Mouse (Mus musculus): ENCODE measurements around the gene Nfrkb. TPM values are rescaled to one million over a fixed set of nuclear protein-coding genes. Genes with fewer than 3 reads are reported as not detected.

Nfrkb gene
- polyA plus RNA-seq, 1 experiment from 2014 or later: 28.2 TPM

DNA sequence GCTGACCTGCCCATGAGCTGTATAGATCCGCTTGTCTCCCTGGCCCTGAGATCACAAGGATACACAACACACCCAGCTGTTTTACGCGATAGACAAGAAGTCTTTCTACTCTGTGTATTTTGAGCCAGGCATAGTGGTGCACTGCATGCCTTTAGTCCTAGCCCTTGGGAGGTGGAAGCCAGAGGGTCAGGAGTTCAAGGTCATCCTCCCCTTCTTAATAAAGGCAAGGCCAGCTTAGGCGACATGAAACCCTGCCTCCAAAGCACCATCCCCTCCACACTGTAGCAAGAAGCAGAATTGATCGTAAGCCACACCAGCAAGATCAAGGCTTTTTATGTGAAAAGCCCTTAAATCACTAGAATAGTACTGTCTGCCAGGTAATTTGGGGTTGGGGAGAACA lies 45.8 kb downstream of the Nfrkb start:
- Histone ChIP-seq H3K27ac (no peak overlapping the region), H3K9ac (no peak overlapping the region), H3K4me3 (no peak overlapping the region), H3K36me3 (no peaks in the 10 kb centered on the region), H3K9me3 (replicated peaks) (no peaks in the 10 kb centered on the region), H3K4me2 (replicated peaks) (no peak overlapping the region), H3K4me1 (no peaks in the 10 kb centered on the region), H3K27me3 (no peaks in the 10 kb centered on the region)
- 79% methylated on average over 5 of the region's 5 CpGs for WGBS
- no peak for ATAC-seq (ENCODE audit: low FRiP score)

- no peak for ATAC-seq (ENCODE audit: low FRiP score)
These were observed 46.5 kb downstream of the Nfrkb start for GRCm38 (mm10) chr9:31432336-31432975.

DNA sequence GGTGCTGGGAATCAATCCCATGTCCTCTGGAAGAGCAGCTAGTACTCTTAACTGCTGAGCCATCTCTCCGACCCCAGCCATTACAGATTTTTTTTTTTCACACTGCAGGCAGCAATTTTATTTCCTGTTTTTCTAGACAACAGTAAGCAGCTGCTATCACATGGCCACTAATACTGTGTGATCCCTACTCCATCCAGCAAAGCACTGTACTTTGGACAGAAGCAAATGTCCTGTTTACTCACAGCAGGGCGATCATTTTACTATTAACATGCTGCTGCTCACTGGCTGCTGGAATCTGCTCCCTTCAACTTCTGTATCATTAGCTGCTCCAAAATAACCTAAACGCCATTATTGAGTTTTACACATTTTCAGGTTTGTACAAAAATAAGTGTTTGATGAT lies 47.4 kb downstream of the Nfrkb start:
- Histone ChIP-seq H3K27ac (no peak overlapping the region), H3K36me3 (no peaks in the 10 kb centered on the region), H3K4me3 (no peak overlapping the region), H3K4me1 (no peaks in the 10 kb centered on the region), H3K9me3 (replicated peaks) (no peaks in the 10 kb centered on the region), H3K4me2 (replicated peaks) (no peak overlapping the region), H3K27me3 (no peaks in the 10 kb centered on the region), H3K9ac (no peak overlapping the region)
- no peak for ATAC-seq (ENCODE audit: low FRiP score)
- WGBS: 94% methylated on average over 3 of the region's 3 CpGs

More at GRCm38 (mm10) chr9:31432336-31432975, 46.5 kb downstream of the Nfrkb start:
- Histone ChIP-seq H3K27ac (no peak overlapping the region), H3K4me2 (replicated peaks) (no peak overlapping the region), H3K4me3 (no peak overlapping the region), H3K9ac (no peak overlapping the region), H3K27me3 (no peaks in the 10 kb centered on the region), H3K9me3 (replicated peaks) (no peaks in the 10 kb centered on the region), H3K4me1 (no peaks in the 10 kb centered on the region), H3K36me3 (no peaks in the 10 kb centered on the region)
- WGBS: 76% methylated on average over 7 of the region's 7 CpGs

DNA sequence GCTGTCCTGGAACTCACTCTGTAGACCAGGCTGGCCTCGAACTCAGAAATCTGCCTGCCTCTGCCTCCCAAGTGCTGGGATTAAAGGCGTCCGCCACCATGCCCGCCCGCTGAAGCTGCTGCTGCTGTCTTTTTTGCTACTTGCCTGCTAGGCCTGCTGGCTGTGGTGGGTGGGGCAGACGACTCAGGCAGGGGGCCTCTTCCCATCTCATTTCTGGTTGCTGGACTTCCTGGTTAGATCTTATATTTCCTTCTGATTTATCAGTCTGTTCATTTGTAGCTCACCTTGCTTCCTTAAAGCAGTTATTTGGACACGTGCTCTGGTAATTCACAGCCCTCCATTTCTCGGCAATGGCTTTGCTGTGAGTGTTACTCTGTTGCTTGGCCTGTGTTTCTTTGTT lies 49.4 kb downstream of the Nfrkb start:
- no peak for ATAC-seq (ENCODE audit: low FRiP score)
- no peaks in the 10 kb centered on the region for H3K27me3 ChIP-seq
- no peaks in the 10 kb centered on the region for H3K36me3 ChIP-seq
- no peak overlapping the region for H3K27ac ChIP-seq
- H3K4me2 ChIP-seq (replicated peaks): no peak overlapping the region
- no peaks in the 10 kb centered on the region for H3K9me3 ChIP-seq (replicated peaks)
- no peaks in the 10 kb centered on the region for H3K4me1 ChIP-seq
- 86% methylated on average over 8 of the region's 8 CpGs for WGBS
- H3K9ac ChIP-seq: no peak overlapping the region
- no peak overlapping the region for H3K4me3 ChIP-seq

DNA sequence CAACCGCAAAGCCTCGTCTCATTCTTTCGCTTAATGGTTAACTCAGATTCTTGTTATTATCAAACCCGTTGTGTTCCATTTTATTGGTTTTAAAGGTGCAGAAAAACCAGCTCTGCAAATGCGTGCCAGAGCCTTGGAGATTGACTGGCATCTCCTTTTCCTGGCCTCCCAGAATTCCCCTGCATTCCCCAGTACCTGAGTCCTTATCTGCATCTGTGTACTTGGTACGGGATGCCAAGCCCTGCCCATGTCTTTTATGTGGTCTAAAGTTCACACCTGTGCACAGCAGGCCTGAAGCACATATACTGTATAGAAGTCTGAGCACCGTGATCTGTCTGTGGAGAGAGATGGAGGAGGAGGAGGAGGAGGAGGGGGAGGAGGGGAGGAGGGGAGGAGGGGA lies 51.9 kb downstream of the Nfrkb start:
- Histone ChIP-seq H3K9me3 (replicated peaks) (no peaks in the 10 kb centered on the region), H3K27me3 (no peaks in the 10 kb centered on the region), H3K4me2 (replicated peaks) (no peak overlapping the region), H3K9ac (no peak overlapping the region), H3K4me3 (no peak overlapping the region), H3K36me3 (no peaks in the 10 kb centered on the region), H3K27ac (no peak overlapping the region), H3K4me1 (no peaks in the 10 kb centered on the region)
- no peak for ATAC-seq (ENCODE audit: low FRiP score)
- WGBS: 88% methylated on average over 7 of the region's 7 CpGs

DNA sequence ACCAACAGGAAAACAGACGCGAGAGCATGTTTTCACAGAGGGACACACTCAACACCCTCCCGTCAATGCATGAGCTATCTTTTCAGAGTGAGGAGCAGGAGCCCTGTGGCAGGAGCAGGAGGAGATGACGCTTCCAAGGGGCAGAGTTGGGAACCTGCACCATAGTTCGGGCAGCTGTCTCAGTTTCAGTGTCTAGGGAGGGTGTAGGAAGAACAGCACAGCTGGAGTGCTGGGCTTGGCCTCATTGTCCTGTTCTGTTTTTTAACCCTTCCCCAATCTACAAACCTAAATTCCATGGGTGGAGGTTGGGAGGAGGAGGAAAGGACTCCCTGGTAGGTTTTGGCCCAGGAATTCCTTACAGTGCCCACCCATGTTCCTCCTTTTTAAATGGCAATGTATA lies 52.8 kb downstream of the Nfrkb start:
- no peaks in the 10 kb centered on the region for H3K36me3 ChIP-seq
- H3K4me1 ChIP-seq: no peaks in the 10 kb centered on the region
- no peaks in the 10 kb centered on the region for H3K9me3 ChIP-seq (replicated peaks)
- H3K9ac ChIP-seq: no peak overlapping the region
- WGBS: 60% methylated on average over 5 of the region's 5 CpGs
- no peaks in the 10 kb centered on the region for H3K27me3 ChIP-seq
- H3K27ac ChIP-seq: no peak overlapping the region
- no peak overlapping the region for H3K4me3 ChIP-seq
- no peak for ATAC-seq (ENCODE audit: low FRiP score)
- no peak overlapping the region for H3K4me2 ChIP-seq (replicated peaks)

DNA sequence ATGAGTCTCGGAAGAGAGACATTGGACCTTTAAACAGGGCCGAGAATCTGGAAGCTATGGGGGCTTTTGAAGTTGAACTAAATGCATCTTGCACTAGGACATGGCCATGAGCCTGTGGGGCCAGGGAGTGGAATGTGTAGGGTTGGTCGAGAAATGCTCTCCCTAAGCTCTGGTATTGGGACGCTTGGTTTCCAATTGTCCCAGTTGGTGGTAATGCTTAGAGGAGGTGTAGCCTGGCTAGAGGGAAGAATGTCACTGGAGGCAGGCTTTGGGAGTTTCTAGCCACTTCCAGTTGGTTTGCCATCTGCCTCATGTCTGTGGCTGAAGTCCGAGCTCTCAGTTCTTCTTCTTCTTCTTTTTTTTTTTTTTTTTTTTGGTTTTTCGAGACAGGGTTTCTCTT lies 53.3 kb downstream of the Nfrkb start:
- Histone ChIP-seq H3K27me3 (no peaks in the 10 kb centered on the region), H3K27ac (no peak overlapping the region), H3K4me1 (no peaks in the 10 kb centered on the region), H3K9ac (no peak overlapping the region), H3K4me3 (no peak overlapping the region), H3K36me3 (no peaks in the 10 kb centered on the region), H3K4me2 (replicated peaks) (no peak overlapping the region), H3K9me3 (replicated peaks) (no peaks in the 10 kb centered on the region)
- ATAC-seq (ENCODE audit: low FRiP score): no peak
- 80% methylated on average over 6 of the region's 6 CpGs for WGBS

GRCm38 (mm10) chr9:31440366-31440765 lies 54.4 kb downstream of the Nfrkb start:
- 87% methylated on average over 5 of the region's 5 CpGs for WGBS
- no peak overlapping the region for H3K4me2 ChIP-seq (replicated peaks)
- H3K27ac ChIP-seq: no peak overlapping the region
- no peaks in the 10 kb centered on the region for H3K9me3 ChIP-seq (replicated peaks)
- no peak for ATAC-seq (ENCODE audit: low FRiP score)
- no peak overlapping the region for H3K9ac ChIP-seq
- no peaks in the 10 kb centered on the region for H3K4me1 ChIP-seq
- no peak overlapping the region for H3K4me3 ChIP-seq
- H3K36me3 ChIP-seq: no peaks in the 10 kb centered on the region
- H3K27me3 ChIP-seq: no peaks in the 10 kb centered on the region

DNA sequence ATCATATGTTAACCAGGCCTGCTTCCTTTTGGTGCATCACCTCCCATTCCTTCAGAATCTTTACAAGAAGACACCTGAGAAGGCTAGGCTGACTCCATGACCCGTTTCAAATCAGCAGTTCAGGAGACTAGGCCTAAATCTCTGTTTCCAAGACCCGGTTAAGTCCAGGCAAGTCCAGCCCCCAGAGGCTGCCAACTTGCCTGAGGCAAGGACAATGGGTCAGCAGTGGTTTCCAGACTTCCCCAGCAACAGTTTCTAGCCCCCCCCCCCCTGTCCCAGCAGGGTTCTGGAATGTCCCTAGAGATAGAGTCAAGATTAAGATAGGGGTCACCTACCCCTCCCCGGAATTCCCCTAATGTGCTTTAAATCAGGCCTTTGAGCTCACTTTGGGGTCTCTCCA lies 55.5 kb downstream of the Nfrkb start:
- Histone ChIP-seq H3K9me3 (replicated peaks) (no peaks in the 10 kb centered on the region), H3K4me1 (no peaks in the 10 kb centered on the region), H3K4me3 (no peak overlapping the region), H3K36me3 (no peaks in the 10 kb centered on the region), H3K9ac (no peak overlapping the region), H3K4me2 (replicated peaks) (no peak overlapping the region), H3K27me3 (no peaks in the 10 kb centered on the region), H3K27ac (no peak overlapping the region)
- 71% methylated on average over 3 of the region's 3 CpGs for WGBS
- no peak for ATAC-seq (ENCODE audit: low FRiP score)

DNA sequence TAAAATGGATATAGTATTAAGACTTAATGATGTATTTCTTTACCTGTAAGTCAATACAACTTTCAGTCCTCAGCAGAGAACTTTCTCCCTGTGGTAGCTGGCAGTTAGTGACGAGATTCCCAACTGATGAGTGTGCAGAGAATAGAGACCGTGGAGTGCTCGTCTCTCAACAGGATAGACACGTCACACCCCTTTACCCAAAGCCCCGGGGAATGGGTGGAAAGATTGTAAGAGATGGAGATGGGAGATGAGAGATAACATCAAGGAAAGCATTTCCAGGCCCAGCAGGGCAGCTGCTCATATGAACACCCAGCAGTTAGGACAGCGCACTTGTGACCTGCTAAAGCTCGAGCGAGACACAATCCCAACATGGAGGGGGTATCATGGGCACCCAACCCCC lies 58.2 kb downstream of the Nfrkb start:
- Histone ChIP-seq H3K4me3 (no peak overlapping the region), H3K4me2 (replicated peaks) (no peak overlapping the region), H3K27ac (no peak overlapping the region), H3K27me3 (no peaks in the 10 kb centered on the region), H3K9ac (no peak overlapping the region), H3K4me1 (no peaks in the 10 kb centered on the region), H3K36me3 (no peaks in the 10 kb centered on the region), H3K9me3 (replicated peaks) (no peaks in the 10 kb centered on the region)
- ATAC-seq (ENCODE audit: low FRiP score): no peak
- 78% methylated on average over 8 of the region's 8 CpGs for WGBS

DNA sequence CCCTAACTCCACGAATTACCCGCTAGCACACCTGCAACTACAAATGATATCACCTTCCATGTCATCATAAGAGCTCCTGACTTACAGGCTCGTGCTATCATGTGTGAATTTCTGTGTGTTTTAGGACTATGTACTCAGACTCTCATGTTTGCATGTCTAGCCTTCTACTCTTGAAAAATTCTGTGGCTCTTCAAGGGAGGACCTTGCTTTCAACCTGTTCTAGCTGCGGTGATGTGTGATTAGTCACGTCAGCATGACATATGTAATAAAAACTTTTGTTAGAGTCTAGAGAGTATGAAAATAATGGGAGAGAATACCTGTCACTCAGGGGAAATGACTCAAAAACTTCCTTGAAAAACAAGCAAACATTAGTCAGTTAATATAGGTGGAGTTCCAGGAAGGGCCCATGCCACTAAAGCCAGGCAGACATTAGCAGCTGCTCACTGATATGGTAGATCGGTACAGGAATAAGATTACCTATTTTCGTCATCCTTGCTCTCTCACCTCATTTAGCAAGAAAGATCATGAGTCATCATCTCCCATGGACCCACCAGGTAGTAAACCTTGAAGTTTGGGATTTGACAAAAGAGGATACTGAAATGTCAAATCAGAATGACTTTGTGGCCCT lies 63.3 kb downstream of the Nfrkb start:
- H3K36me3 ChIP-seq: no peaks in the 10 kb centered on the region
- H3K4me2 ChIP-seq (replicated peaks): no peak overlapping the region
- no peaks in the 10 kb centered on the region for H3K4me1 ChIP-seq
- H3K9me3 ChIP-seq (replicated peaks): no peaks in the 10 kb centered on the region
- no peak overlapping the region for H3K4me3 ChIP-seq
- WGBS: 89% methylated on average over 7 of the region's 7 CpGs
- no peaks in the 10 kb centered on the region for H3K27me3 ChIP-seq
- ATAC-seq (ENCODE audit: low FRiP score): no peak
- no peak overlapping the region for H3K27ac ChIP-seq
- H3K9ac ChIP-seq: no peak overlapping the region

DNA sequence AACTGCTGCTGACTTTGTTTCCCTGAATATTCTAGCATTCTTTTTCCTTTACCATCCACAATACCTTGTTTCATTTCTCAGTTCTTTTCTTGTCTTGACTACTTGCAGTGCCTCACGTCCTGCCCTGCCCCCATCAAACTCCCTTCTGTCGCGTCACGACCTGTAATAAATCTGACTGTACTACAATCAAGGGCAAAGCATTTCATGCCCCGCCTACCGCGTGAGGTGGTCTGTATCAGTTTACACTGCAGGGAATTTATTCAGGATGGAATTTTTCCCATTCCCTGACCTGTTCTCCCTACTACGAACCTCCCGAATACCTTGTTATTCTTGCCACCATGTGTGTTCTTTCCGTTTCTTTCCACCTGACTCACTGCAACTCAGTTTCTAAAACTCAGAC lies 66.2 kb downstream of the Nfrkb start:
- H3K9ac ChIP-seq: no peak overlapping the region
- no peak for ATAC-seq (ENCODE audit: low FRiP score)
- no peak overlapping the region for H3K4me3 ChIP-seq
- H3K36me3 ChIP-seq: no peaks in the 10 kb centered on the region
- H3K27me3 ChIP-seq: no peaks in the 10 kb centered on the region
- no peak overlapping the region for H3K4me2 ChIP-seq (replicated peaks)
- 71% methylated on average over 10 of the region's 10 CpGs for WGBS
- H3K4me1 ChIP-seq: no peaks in the 10 kb centered on the region
- no peaks in the 10 kb centered on the region for H3K9me3 ChIP-seq (replicated peaks)
- H3K27ac ChIP-seq: no peak overlapping the region

- Histone ChIP-seq H3K27me3 (no peaks in the 10 kb centered on the region), H3K36me3 (no peaks in the 10 kb centered on the region), H3K9ac (no peak overlapping the region), H3K27ac (no peak overlapping the region), H3K9me3 (replicated peaks) (no peaks in the 10 kb centered on the region), H3K4me2 (replicated peaks) (no peak overlapping the region), H3K4me3 (no peak overlapping the region), H3K4me1 (no peaks in the 10 kb centered on the region)
- WGBS: 61% methylated on average over 1 of the region's 1 CpGs
- ATAC-seq (ENCODE audit: low FRiP score): no peak
These were observed 68.4 kb downstream of the Nfrkb start for GRCm38 (mm10) chr9:31454356-31454755.

All from hindbrain, embryonic 12.5 days (tissue).